Mouse (Mus musculus) kidney, postnatal 4 days (tissue): ENCODE data around the gene Ccdc59.

Experiments used
- DNase-seq, 2 experiments: peaks; one replicate each; pipeline ENCODE4 v3.0.0; 2021; ENCODE audit warnings: mixed read lengths in 2 of 2

The Ccdc59 gene

GRCm38 (mm10) chr10:105840928-105841888 lies at the start of gene Ccdc59, which contains the start of gene Mettl25:
TSS of gene Ccdc59 (plus strand) at chr10:105841067.
TSS of gene Mettl25 (minus strand) at chr10:105841380.
- peak; percentile 98 for DNase-seq

GRCm38 (mm10) chr10:105793776-105794552 lies 46.9 kb upstream of the Ccdc59 start:
- no peak for DNase-seq

GRCm38 (mm10) chr10:105797250-105797924 lies 43.5 kb upstream of the Ccdc59 start:
- DNase-seq, result peak in 1 of 2 experiments; percentile 11

GRCm38 (mm10) chr10:105801147-105801546 lies 39.7 kb upstream of the Ccdc59 start:
- no peak for DNase-seq

- DNase-seq, result no peak
These were observed 38.7 kb upstream of the Ccdc59 start for GRCm38 (mm10) chr10:105802132-105802531.

GRCm38 (mm10) chr10:105803461-105803860 lies 37.4 kb upstream of the Ccdc59 start:
- DNase-seq, result no peak

- DNase-seq, result no peak
These were observed 34.4 kb upstream of the Ccdc59 start for GRCm38 (mm10) chr10:105806259-105807010.

GRCm38 (mm10) chr10:105834627-105835228 lies 6.1 kb upstream of the Ccdc59 start:
- DNase-seq, result peak in 1 of 2 experiments; percentile 22

- no peak for DNase-seq
These were observed 1.7 kb downstream of the Ccdc59 start for GRCm38 (mm10) chr10:105842574-105842973.

GRCm38 (mm10) chr10:105850286-105850685 lies 9.4 kb downstream of the Ccdc59 start:
- no peak for DNase-seq

GRCm38 (mm10) chr10:105851136-105851535 lies 10.3 kb downstream of the Ccdc59 start:
- DNase-seq, result no peak

- DNase-seq, result no peak
These were observed 26.4 kb downstream of the Ccdc59 start for GRCm38 (mm10) chr10:105867312-105867711.
